Mouse (Mus musculus) layer of hippocampus, postnatal 25 days (tissue): ENCODE results near the gene Sept5. TPM values are rescaled to one million over a fixed set of nuclear protein-coding genes. Genes with fewer than 3 reads are reported as not detected.
A peak's percentile ranks its signal among the peaks of the same experiment; 100 is the strongest.

Experiments
- DNase-seq, 2 experiments: peaks; one replicate each; pipeline ENCODE4 v3.0.0; 2022; ENCODE audit warnings: mixed read lengths in 2 of 2, low spot score in 1 of 2; ENCODE audit errors: extremely low spot score in 1 of 2
- total RNA-seq, 2 experiments: library from RNA; stranded (reverse); gene quantifications; 2 replicates each; pipeline ENCODE4 v1.2.3; 2021

Sept5 gene
- total RNA-seq, 2 experiments from 2014 or later: 600 to 645 TPM

DNA sequence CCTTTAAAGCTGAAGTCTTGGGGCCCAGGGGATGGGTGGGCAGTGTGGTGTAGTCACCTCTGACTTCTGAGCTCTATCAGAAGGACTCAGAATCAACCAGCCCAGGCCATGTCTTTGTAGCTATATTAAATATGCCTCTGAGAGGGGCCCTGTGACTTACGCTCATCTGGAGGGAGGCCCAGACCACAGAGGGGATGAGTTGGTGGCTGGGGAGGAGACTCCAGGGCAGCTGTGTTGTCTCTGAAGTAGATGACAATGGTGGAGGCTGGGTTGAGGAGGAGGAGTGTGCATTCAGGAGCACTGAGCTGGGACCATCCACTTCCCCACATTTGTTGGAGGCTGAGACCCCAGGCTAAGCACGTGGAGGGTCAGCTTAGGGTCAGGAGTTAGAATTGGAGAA is 11.5 kb downstream of the Sept5 start:
- no peak for DNase-seq

- DNase-seq: peak; percentile 96 to 99
These were observed 12.2 kb downstream of the Sept5 start for GRCm38 (mm10) chr16:18617370-18618065.

DNA sequence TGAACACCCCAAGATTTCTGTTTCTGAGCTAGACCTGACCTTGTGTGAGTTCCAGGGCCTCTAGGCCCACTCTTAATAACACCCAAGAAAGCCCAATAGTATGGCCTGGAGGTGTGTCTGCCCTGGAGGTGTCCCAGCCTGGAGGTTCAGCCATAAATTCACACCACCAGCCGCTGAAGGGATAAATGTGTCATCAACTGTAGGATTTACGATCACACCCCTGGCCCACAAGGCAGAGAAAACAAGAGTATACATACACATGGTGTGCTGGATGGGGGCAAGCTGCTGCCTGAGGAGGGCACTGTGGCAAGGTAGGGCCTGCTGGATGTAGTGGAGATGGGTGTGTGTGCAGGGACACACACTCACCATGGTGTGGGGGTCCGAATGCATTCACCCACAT is 16.5 kb downstream of the Sept5 start:
- no peak for DNase-seq

GRCm38 (mm10) chr16:18611752-18612151 is 18.0 kb downstream of the Sept5 start:
- no peak for DNase-seq

GRCm38 (mm10) chr16:18609099-18609498 is 20.7 kb downstream of the Sept5 start:
- no peak for DNase-seq

- DNase-seq: no peak
These were observed 21.5 kb downstream of the Sept5 start for GRCm38 (mm10) chr16:18608226-18608625.

DNA sequence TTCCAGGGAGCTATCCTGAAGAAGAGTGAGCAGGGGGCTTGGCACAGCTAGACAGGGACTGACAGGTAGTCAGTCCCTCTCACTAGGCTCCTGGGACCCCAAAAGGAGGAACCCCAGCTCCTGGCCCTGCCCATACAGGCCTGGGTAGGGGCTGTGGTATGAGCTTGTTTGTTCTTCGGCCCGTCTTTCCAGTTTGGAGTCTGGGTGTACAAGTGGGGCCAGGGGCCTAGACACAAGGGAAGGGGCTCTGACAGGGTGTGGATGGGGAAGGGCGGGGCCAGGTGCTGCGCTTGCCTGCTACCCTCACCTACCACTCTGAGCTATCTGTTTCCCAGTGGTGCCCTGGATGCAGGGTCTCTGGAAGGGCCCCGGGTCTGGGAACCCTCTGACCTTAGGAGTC is 24.0 kb downstream of the Sept5 start:
- no peak for DNase-seq

DNA sequence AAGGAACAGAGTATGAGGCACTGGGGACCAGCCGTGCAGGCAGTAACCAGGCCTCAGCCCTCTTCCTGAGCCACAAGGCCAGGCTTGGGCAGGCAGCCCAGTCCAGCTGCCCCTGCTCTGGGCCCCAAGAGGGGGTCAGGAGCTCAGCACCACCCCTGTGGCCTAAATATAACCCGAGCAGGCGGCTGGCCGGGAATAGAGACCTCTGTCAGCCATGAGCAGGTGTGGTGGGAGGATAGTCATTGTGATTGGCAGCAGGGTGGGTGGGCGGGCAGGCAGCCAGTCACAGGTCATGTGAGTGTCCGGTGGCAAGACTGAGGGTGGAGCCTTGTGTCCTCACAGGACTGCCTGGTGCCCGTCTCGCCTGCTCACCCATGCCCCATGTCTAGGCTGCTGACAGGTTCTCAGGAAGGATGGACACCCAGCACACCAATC is 25.5 kb downstream of the Sept5 start:
- DNase-seq: no peak

DNA sequence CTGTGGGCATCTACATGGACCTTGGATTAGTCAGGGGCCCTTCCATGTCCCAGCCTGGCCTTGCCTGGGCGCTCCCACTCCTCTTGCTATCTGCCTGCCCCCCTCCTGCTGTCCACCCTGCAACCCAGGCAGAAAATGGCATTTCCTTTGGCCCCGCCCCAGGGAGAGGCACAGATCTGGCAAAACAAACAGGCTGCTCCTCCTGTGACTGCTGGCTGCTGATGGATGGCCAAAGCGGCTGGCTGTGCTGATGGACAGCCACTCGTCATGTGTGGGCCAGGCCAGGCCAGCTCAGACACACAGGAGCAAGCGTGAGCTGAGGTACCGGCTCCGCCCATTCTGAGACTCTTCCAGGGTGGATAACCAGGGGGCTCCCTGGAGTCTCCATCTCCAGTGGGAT is 28.3 kb downstream of the Sept5 start:
- DNase-seq: no peak

DNA sequence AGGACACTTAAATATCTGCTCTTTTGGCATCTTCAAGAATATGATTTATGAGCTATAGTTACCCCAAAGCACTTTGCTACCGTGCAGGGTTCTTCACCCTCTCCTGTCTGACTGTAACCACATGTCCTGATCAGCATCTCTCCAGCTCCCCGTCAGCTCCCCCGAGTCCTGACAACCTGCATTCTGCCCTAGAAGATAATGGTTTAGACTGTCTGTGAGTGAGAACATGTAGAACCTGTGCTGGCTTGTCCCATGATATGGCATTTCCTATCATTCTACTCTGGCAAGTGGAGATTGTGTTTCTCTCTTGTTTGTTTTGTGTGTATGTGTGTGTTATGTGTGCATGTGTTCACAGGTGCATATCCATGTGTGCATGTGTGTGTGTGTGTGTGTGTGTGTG is 31.7 kb downstream of the Sept5 start:
- DNase-seq: no peak

- no peak for DNase-seq
These were observed 33.5 kb downstream of the Sept5 start for GRCm38 (mm10) chr16:18596255-18596654.

DNA sequence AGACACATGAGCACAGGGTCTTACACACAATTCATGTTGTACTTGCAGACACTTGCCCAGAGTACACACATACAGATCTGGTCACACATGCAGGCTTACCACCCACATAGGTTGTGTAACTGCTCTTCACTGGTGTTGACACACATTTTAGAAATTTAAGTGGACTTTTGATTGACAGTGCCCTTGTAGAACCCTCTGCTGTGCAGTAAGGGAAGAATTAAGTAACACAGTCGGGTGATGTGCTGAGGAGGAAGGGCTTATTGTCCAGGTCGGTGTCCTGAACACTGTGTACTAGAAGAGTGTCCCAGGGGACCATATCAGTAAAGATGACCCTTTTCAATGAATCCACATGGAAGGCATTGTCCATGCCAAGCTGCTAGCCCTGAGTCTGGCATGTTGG is 35.8 kb downstream of the Sept5 start:
- no peak for DNase-seq

DNA sequence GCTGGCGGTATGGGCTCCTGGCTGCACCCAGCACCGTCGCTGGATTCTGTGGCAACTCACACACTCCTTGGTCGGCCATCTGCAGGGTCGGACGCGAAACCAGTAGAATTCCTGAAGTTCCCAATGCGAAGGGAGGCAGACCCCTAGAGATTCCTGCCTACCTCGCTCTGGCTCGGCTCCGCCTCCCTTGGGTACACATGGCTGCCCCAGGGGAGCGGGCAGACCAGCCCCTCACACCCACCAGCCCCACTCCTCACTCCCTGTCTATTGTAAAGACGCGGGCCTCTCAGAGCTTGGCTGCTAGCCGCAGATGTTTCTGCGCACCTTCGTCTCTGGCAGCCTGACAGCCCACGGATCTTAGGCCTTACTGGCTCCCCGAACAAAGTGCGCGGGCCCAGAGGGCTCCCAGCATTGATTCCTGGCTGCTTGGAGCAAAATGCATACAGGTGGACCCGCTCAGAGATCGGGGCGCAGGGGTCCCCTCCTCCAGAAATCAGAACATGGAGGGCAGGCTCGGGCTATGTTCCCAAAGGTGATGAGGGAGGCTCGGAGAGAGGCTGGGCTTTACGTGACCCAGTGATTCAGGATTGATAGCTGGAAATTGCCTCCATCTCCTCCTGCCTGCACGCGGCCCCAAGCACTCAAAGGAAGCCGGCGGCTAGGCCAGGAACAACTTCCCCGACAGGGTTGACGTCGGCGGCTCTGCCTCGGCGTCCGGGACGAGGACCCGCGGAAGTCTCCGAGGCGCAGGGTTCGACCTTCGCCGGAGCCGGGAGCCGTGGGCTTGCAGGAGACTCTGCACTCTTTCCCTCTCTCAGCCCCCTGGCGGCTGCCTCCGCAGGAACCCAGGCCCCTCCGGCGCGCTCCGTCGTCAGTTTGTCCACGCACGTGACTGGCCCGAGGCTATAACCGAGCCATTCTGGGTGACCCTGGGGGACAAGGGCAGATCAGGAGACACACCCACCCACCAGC is 38.4 kb downstream of the Sept5 start:
- DNase-seq: no peak

DNA sequence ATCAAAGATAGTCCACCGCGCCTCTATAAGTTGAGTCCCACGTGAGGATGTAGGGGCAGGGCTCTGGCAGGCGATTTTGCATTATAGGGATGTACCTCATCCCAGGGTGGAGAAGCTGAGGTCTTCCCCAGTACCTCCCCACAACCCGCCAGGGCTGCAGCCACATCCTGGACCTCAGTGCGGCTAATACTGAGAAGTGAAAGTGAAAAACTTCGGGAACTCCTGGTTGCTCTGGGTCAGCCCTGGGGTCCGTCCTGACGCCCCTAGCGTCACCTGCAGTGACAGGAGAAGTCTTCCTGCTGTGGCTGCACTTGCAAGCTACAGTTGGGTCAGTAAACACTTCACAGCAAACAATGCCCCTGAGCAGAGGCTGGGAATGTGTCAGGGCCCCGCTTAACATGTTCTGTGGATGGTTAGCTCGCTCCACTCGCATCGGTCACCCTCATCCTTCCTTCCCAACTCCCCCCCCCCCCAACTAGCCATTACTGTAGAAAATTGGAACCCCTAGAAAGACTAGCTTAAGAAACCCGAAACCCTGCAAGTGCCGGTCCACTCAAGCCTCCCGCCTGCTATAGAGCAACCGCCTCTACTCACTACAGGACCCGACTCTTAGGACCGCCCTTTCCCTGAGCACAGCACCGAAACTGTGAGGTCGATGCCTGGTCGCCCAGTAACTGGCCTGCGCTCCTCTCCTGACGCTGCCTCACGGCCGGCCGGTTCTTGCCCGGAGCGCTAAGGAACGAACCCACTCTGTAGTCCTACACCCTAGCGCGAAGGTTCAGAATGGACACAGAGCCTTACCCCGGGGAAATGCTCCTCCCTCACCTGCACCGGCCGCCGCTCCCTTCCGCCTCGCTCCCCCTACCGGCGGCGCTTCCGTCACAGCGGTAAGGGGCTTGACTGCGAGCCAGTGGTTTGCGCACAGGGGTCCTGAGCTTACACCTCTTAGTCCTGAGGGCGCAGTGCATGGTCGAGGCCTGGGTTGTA is 39.7 kb downstream of the Sept5 start, which contains the start of gene Tbx1:
Tbx1 (minus strand) TSS at position 868 of the 987 bp plus-strand sequence.
- DNase-seq: no peak

GRCm38 (mm10) chr16:18589080-18589621 is 40.6 kb downstream of the Sept5 start:
- no peak for DNase-seq

- no peak for DNase-seq
These were observed 41.1 kb downstream of the Sept5 start for GRCm38 (mm10) chr16:18588738-18589055.

- DNase-seq: no peak
These were observed 41.7 kb downstream of the Sept5 start for GRCm38 (mm10) chr16:18587847-18588737.

GRCm38 (mm10) chr16:18586906-18587546 is 42.7 kb downstream of the Sept5 start:
- no peak for DNase-seq
